In genomic region chr16:24353816-24354215, GRCm38 (mm10) we compare ENCODE assay signal across 21 mouse cellular contexts.
"Had no signal": no experiment of that assay in that cellular context is flagged by ENCODE, and none has a peak within 500 bp of the region (broad histone marks: within the 10 kb centered on the region; RNA-seq: fewer than 3 reads in every experiment).

No protein-coding gene starts in this region.

- ATAC-seq: liver, postnatal 0 days; lung, postnatal 0 days; midbrain, embryonic 13.5 days; midbrain, embryonic 16.5 days had no signal

- H3K9me3 ChIP-seq: limb, embryonic 15.5 days; midbrain, embryonic 10.5 days; midbrain, embryonic 13.5 days; neural tube, embryonic 13.5 days had no signal

- H3K4me1 ChIP-seq: limb, embryonic 15.5 days; midbrain, embryonic 13.5 days; neural tube, embryonic 13.5 days had no signal

- H3K27me3 ChIP-seq: limb, embryonic 15.5 days; midbrain, embryonic 13.5 days had no signal

- H3K9ac ChIP-seq: limb, embryonic 15.5 days; liver, embryonic 14.5 days; liver, postnatal 0 days; lung, embryonic 14.5 days; midbrain, embryonic 13.5 days; neural tube, embryonic 13.5 days had no signal

- H3K36me3 ChIP-seq: limb, embryonic 15.5 days; midbrain, embryonic 10.5 days; midbrain, embryonic 13.5 days; neural tube, embryonic 13.5 days had no signal

- DNase-seq: kidney, adult 9 months; kidney, postnatal 14 days; kidney, postnatal 4 days; layer of hippocampus, adult 9-11 months; liver, postnatal 0 days; lung, embryonic 14.5 days; right cerebral cortex, postnatal 25 days; thymus, adult 2 months; thymus, postnatal 14 days; thymus, postnatal 4 days had no signal

- H3K4me2 ChIP-seq: limb, embryonic 15.5 days; liver, embryonic 11.5 days; lung, embryonic 14.5 days; midbrain, embryonic 13.5 days; neural tube, embryonic 13.5 days had no signal

- H3K27ac ChIP-seq: limb, embryonic 15.5 days; liver, embryonic 14.5 days; midbrain, embryonic 10.5 days; midbrain, embryonic 13.5 days; neural tube, embryonic 13.5 days; stomach, postnatal 0 days had no signal

- H3K4me3 ChIP-seq: limb, embryonic 15.5 days; megakaryocyte, embryonic 14.5 days; midbrain, embryonic 10.5 days; midbrain, embryonic 13.5 days; myocyte; neural tube, embryonic 13.5 days had no signal
